Mouse (Mus musculus) adrenal gland, adult 8-10 months (tissue): ENCODE data around the gene Cadm3. TPM values are rescaled to one million over a fixed set of nuclear protein-coding genes. Genes with fewer than 3 reads are reported as not detected.

Experiments
- DNase-seq: peaks from one replicate; pipeline ENCODE4 v3.0.0; 2022
- total RNA-seq, 4 experiments: library from RNA; stranded (reverse); gene quantifications; 2 replicates each; pipeline ENCODE4 v1.2.4; 2022

Cadm3 gene
- total RNA-seq, 4 experiments from 2014 or later = 3.5 to 6.9 (median 4.7) TPM

- DNase-seq = no peak
Observed at GRCm38 (mm10) chr1:173357799-173358198, 9.7 kb downstream of the Cadm3 start.

- no peak for DNase-seq
Observed at GRCm38 (mm10) chr1:173356699-173357098, 10.8 kb downstream of the Cadm3 start.

GRCm38 (mm10) chr1:173355107-173355846, 12.2 kb downstream of the Cadm3 start:
- no peak for DNase-seq

- no peak for DNase-seq
Observed at GRCm38 (mm10) chr1:173350372-173350957, 17.0 kb downstream of the Cadm3 start, which contains the start of gene Aim2. Aim2 (plus strand) TSS chr1:173350879.

GRCm38 (mm10) chr1:173349946-173350345, 17.5 kb downstream of the Cadm3 start:
- no peak for DNase-seq

GRCm38 (mm10) chr1:173349192-173349591, 18.3 kb downstream of the Cadm3 start:
- no peak for DNase-seq

GRCm38 (mm10) chr1:173348527-173348926, 19.0 kb downstream of the Cadm3 start:
- no peak for DNase-seq

GRCm38 (mm10) chr1:173345112-173345511, 22.4 kb downstream of the Cadm3 start:
- no peak for DNase-seq

GRCm38 (mm10) chr1:173343934-173344333, 23.6 kb downstream of the Cadm3 start:
- no peak for DNase-seq

GRCm38 (mm10) chr1:173342425-173342824, 25.1 kb downstream of the Cadm3 start:
- no peak for DNase-seq

GRCm38 (mm10) chr1:173339543-173339942, 28.0 kb downstream of the Cadm3 start:
- DNase-seq = no peak

- no peak for DNase-seq
Observed at GRCm38 (mm10) chr1:173337008-173337407, 30.5 kb downstream of the Cadm3 start.

- no peak for DNase-seq
Observed at GRCm38 (mm10) chr1:173335903-173336302, 31.6 kb downstream of the Cadm3 start.

GRCm38 (mm10) chr1:173333312-173334253, 33.9 kb downstream of the Cadm3 start, which contains the start of gene Ackr1:
Ackr1 (minus strand) TSS chr1:173333750.
- no peak for DNase-seq

- no peak for DNase-seq
Observed at GRCm38 (mm10) chr1:173332418-173332817, 35.1 kb downstream of the Cadm3 start.

GRCm38 (mm10) chr1:173329743-173330142, 37.8 kb downstream of the Cadm3 start:
- no peak for DNase-seq

- no peak for DNase-seq
Observed at GRCm38 (mm10) chr1:173329185-173329584, 38.3 kb downstream of the Cadm3 start.

GRCm38 (mm10) chr1:173328446-173328845, 39.0 kb downstream of the Cadm3 start:
- DNase-seq = no peak

- no peak for DNase-seq
Observed at GRCm38 (mm10) chr1:173326552-173326951, 40.9 kb downstream of the Cadm3 start.

- DNase-seq = no peak
Observed at GRCm38 (mm10) chr1:173325395-173325794, 42.1 kb downstream of the Cadm3 start.

- DNase-seq = no peak
Observed at GRCm38 (mm10) chr1:173324961-173325360, 42.5 kb downstream of the Cadm3 start.

- DNase-seq = peak; percentile 9
Observed at GRCm38 (mm10) chr1:173323839-173324585, 43.5 kb downstream of the Cadm3 start.
